Comparison of ENCODE assay signal across 10 mouse cellular contexts in genomic region chr9:107288105-107288650, GRCm38 (mm10). TPM values are rescaled to one million over a fixed set of nuclear protein-coding genes. Genes with fewer than 3 reads are reported as not detected.
DNase-seq lines count a peak whose midpoint lies in the region; ATAC-seq and TF ChIP-seq lines count a peak whose summit lies in the region.
"Had no signal": no experiment of that assay in that cellular context is flagged by ENCODE, and none has a peak within 500 bp of the region (broad histone marks: within the 10 kb centered on the region; RNA-seq: fewer than 3 reads in every experiment).

No protein-coding gene starts in this region.

- H3K36me3 ChIP-seq in limb, embryonic 13.5 days, result no peaks in the 10 kb centered on the region
- H3K36me3 ChIP-seq in limb, embryonic 10.5 days, result no peaks in the 10 kb centered on the region
- H3K36me3 ChIP-seq in G1E (replicated peaks), result peaks cover 46% of the 10 kb centered on the region
- no peaks in the 10 kb centered on the region for H3K36me3 ChIP-seq in embryonic facial prominence, embryonic 13.5 days
- H3K36me3 ChIP-seq in liver, postnatal 0 days (replicated peaks; ENCODE audit: insufficient read depth, low read length), result no peaks in the 10 kb centered on the region

- peaks cover 12% of the 10 kb centered on the region for H3K4me1 ChIP-seq in limb, embryonic 13.5 days
- peaks cover 36% of the 10 kb centered on the region for H3K4me1 ChIP-seq in limb, embryonic 10.5 days
- H3K4me1 ChIP-seq in G1E (ENCODE audit: insufficient read depth, low read depth, low read length), result peaks cover 62% of the 10 kb centered on the region
- H3K4me1 ChIP-seq in embryonic facial prominence, embryonic 13.5 days, result peaks cover 14% of the 10 kb centered on the region
- H3K4me1 ChIP-seq in liver, postnatal 0 days (ENCODE audit: insufficient read depth), result peaks cover 21% of the 10 kb centered on the region

- WGBS in limb, embryonic 13.5 days, result 91% methylated on average over 14 of the region's 14 CpGs
- 94% methylated on average over 14 of the region's 14 CpGs for WGBS in limb, embryonic 10.5 days
- 88% methylated on average over 14 of the region's 14 CpGs for WGBS in embryonic facial prominence, embryonic 13.5 days
- 71% methylated on average over 14 of the region's 14 CpGs for WGBS in liver, postnatal 0 days (ENCODE audit: insufficient replicate concordance)

- H3K9ac ChIP-seq in limb, embryonic 13.5 days, result no peak overlapping the region
- no peak overlapping the region for H3K9ac ChIP-seq in embryonic facial prominence, embryonic 13.5 days
- H3K9ac ChIP-seq in liver, postnatal 0 days (replicated peaks), result no peak overlapping the region; the same call in 1 of the 2 replicates

- no peak for TF ChIP-seq CTCF in G1E (IDR thresholded peaks at IDR 0.05; ENCODE audit: low read depth, low read length)
- no peak for TF ChIP-seq CTCF in liver, postnatal 0 days (IDR thresholded peaks at IDR 0.05; ENCODE audit: low read depth)

- DNase-seq in limb, embryonic 10.5 days (ENCODE audit: low spot score), result no peak
- DNase-seq in G1E (ENCODE audit: low spot score), result no peak
- DNase-seq in liver, postnatal 0 days, result no peak
- DNase-seq in testis, postnatal 10 days (ENCODE audit: low spot score), result no peak
- DNase-seq in yolk sac, embryonic 10.5 days (ENCODE audit: low spot score), result no peak
- DNase-seq: cerebellum, postnatal 36 days; right cerebral cortex, adult 18-20 months had no signal

- H3K4me3 ChIP-seq in limb, embryonic 13.5 days, result no peak overlapping the region
- no peak overlapping the region for H3K4me3 ChIP-seq in limb, embryonic 10.5 days
- peak overlapping the region; percentile 81 for H3K4me3 ChIP-seq in G1E (ENCODE audit: low read depth, low read length)
- H3K4me3 ChIP-seq in embryonic facial prominence, embryonic 13.5 days, result no peak overlapping the region
- H3K4me3 ChIP-seq in liver, postnatal 0 days (ENCODE audit: low read depth, low read length), result peak overlapping the region; percentile 56

- no peak for ATAC-seq in limb, embryonic 13.5 days (ENCODE audit: low FRiP score, low read depth)
- ATAC-seq in G1E (ENCODE audit: extremely low read depth, insufficient number of reproducible peaks, low FRiP score, poor library complexity, severe bottlenecking), result no peak
- no peak for ATAC-seq in embryonic facial prominence, embryonic 13.5 days (ENCODE audit: insufficient number of reproducible peaks, insufficient read depth, low FRiP score, low TSS enrichment, low read depth)
- ATAC-seq in liver, postnatal 0 days, result no peak
- ATAC-seq: hindbrain, embryonic 16.5 days had no signal

- no peak for TF ChIP-seq EP300 in liver, postnatal 0 days (IDR thresholded peaks at IDR 0.05; ENCODE audit: low read depth)

- H3K4me2 ChIP-seq in limb, embryonic 13.5 days (replicated peaks), result peak overlapping the region; percentile 89; the same call in 1 of the 2 replicates
- H3K4me2 ChIP-seq in embryonic facial prominence, embryonic 13.5 days, result peak overlapping the region; percentile 93
- H3K4me2 ChIP-seq in liver, postnatal 0 days (ENCODE audit: low read depth, low read length), result peak overlapping the region; percentile 83

- H3K27me3 ChIP-seq in limb, embryonic 13.5 days, result peaks cover 14% of the 10 kb centered on the region
- H3K27me3 ChIP-seq in limb, embryonic 10.5 days (ENCODE audit: low read depth, poor library complexity, severe bottlenecking), result peaks cover 27% of the 10 kb centered on the region
- peaks cover 8% of the 10 kb centered on the region for H3K27me3 ChIP-seq in G1E (ENCODE audit: insufficient read depth, low read length)
- H3K27me3 ChIP-seq in embryonic facial prominence, embryonic 13.5 days, result peaks cover 9% of the 10 kb centered on the region
- no peaks in the 10 kb centered on the region for H3K27me3 ChIP-seq in liver, postnatal 0 days (ENCODE audit: insufficient read depth, low read length)

- H3K27ac ChIP-seq in limb, embryonic 13.5 days, result no peak overlapping the region
- H3K27ac ChIP-seq in limb, embryonic 10.5 days, result no peak overlapping the region
- H3K27ac ChIP-seq in embryonic facial prominence, embryonic 13.5 days, result no peak overlapping the region
- H3K27ac ChIP-seq in liver, postnatal 0 days (ENCODE audit: low read depth), result peak overlapping the region; percentile 19

- H3K9me3 ChIP-seq in limb, embryonic 13.5 days, result no peaks in the 10 kb centered on the region
- H3K9me3 ChIP-seq in limb, embryonic 10.5 days (replicated peaks), result no peaks in the 10 kb centered on the region
- H3K9me3 ChIP-seq in G1E (replicated peaks), result no peaks in the 10 kb centered on the region
- no peaks in the 10 kb centered on the region for H3K9me3 ChIP-seq in embryonic facial prominence, embryonic 13.5 days
- no peaks in the 10 kb centered on the region for H3K9me3 ChIP-seq in liver, postnatal 0 days (ENCODE audit: low read length)

RNA-seq across cellular contexts. Expression of gene Mapkapk3, which starts 1.5 kb away (rescaled TPM):
- polyA plus RNA-seq in limb, embryonic 13.5 days (2015; fragmentation: Nextera tagmentation; extraction: Ambion mirVana), result 6.3 and 6.7 TPM in 2 replicates
- polyA plus RNA-seq in limb, embryonic 10.5 days (2016; fragmentation: Nextera tagmentation; extraction: Ambion mirVana), result 5.3 and 5.9 TPM in 2 replicates
- total RNA-seq in G1E (2014; fragmentation: Nextera tagmentation), result 41.5 and 66.3 TPM in 2 replicates
- total RNA-seq in G1E (2017), result 99.8 and 115 TPM in 2 replicates
- polyA plus RNA-seq in G1E (2012), result 60.1 and 72.6 TPM in 2 replicates
- 7.6 and 10.7 TPM in 2 replicates for polyA plus RNA-seq in embryonic facial prominence, embryonic 13.5 days (2015; fragmentation: Nextera tagmentation; extraction: Ambion mirVana)
- polyA plus RNA-seq in liver, postnatal 0 days (2015; fragmentation: Nextera tagmentation; extraction: Ambion mirVana), result 7.8 and 8.3 TPM in 2 replicates

RNA-seq across cellular contexts. Expression of gene Cish, which starts 7.6 kb away (rescaled TPM):
- 9.8 and 9.9 TPM in 2 replicates for polyA plus RNA-seq in limb, embryonic 13.5 days (2015; fragmentation: Nextera tagmentation; extraction: Ambion mirVana)
- polyA plus RNA-seq in limb, embryonic 10.5 days (2016; fragmentation: Nextera tagmentation; extraction: Ambion mirVana), result 4.3 and 5.1 TPM in 2 replicates
- total RNA-seq in G1E (2014; fragmentation: Nextera tagmentation) (106 TPM in 2 replicates), G1E (2017) (22.1 and 24.7 TPM in 2 replicates)
- 151 and 158 TPM in 2 replicates for polyA plus RNA-seq in G1E (2012)
- polyA plus RNA-seq in embryonic facial prominence, embryonic 13.5 days (2015; fragmentation: Nextera tagmentation; extraction: Ambion mirVana), result 9.3 and 12.4 TPM in 2 replicates
- polyA plus RNA-seq in liver, postnatal 0 days (2015; fragmentation: Nextera tagmentation; extraction: Ambion mirVana), result 17.1 and 21.9 TPM in 2 replicates

RNA-seq across cellular contexts. Expression of gene Hemk1, which starts 50.0 kb away (rescaled TPM):
- 12.6 and 14.4 TPM in 2 replicates for polyA plus RNA-seq in limb, embryonic 13.5 days (2015; fragmentation: Nextera tagmentation; extraction: Ambion mirVana)
- 10.3 and 12.2 TPM in 2 replicates for polyA plus RNA-seq in limb, embryonic 10.5 days (2016; fragmentation: Nextera tagmentation; extraction: Ambion mirVana)
- total RNA-seq in G1E (2014; fragmentation: Nextera tagmentation) (29.6 and 42.6 TPM in 2 replicates), G1E (2017) (35.6 and 48.6 TPM in 2 replicates)
- polyA plus RNA-seq in G1E (2012), result 9.4 and 11.0 TPM in 2 replicates
- polyA plus RNA-seq in embryonic facial prominence, embryonic 13.5 days (2015; fragmentation: Nextera tagmentation; extraction: Ambion mirVana), result 11.4 and 12.1 TPM in 2 replicates
- 2.5 and 3.2 TPM in 2 replicates for polyA plus RNA-seq in liver, postnatal 0 days (2015; fragmentation: Nextera tagmentation; extraction: Ambion mirVana)

RNA-seq across cellular contexts. Expression of gene 6430571L13Rik, which starts 52.2 kb away (rescaled TPM):
- polyA plus RNA-seq in limb, embryonic 13.5 days (2015; fragmentation: Nextera tagmentation; extraction: Ambion mirVana), result 1.1 TPM in 2 replicates
- polyA plus RNA-seq in limb, embryonic 10.5 days (2016; fragmentation: Nextera tagmentation; extraction: Ambion mirVana), result 0.72 and 0.74 TPM in 2 replicates
- 1.3 TPM in 1 of 2 replicates, not detected in the other for total RNA-seq in G1E (2014; fragmentation: Nextera tagmentation)
- 0.64 and 0.76 TPM in 2 replicates for total RNA-seq in G1E (2017)
- polyA plus RNA-seq in G1E (2012), result 0.29 and 0.46 TPM in 2 replicates
- polyA plus RNA-seq in embryonic facial prominence, embryonic 13.5 days (2015; fragmentation: Nextera tagmentation; extraction: Ambion mirVana), result 1.2 and 1.5 TPM in 2 replicates
- polyA plus RNA-seq in liver, postnatal 0 days (2015; fragmentation: Nextera tagmentation; extraction: Ambion mirVana), result 0.14 and 0.22 TPM in 2 replicates

RNA-seq across cellular contexts. Expression of gene Dock3, which starts 56.5 kb away (rescaled TPM):
- 0.37 and 0.64 TPM in 2 replicates for polyA plus RNA-seq in limb, embryonic 13.5 days (2015; fragmentation: Nextera tagmentation; extraction: Ambion mirVana)
- polyA plus RNA-seq in limb, embryonic 10.5 days (2016; fragmentation: Nextera tagmentation; extraction: Ambion mirVana), result 0.76 and 0.85 TPM in 2 replicates
- total RNA-seq in G1E (2014; fragmentation: Nextera tagmentation) (not detected in 2 replicates), G1E (2017) (0.33 and 0.46 TPM in 2 replicates)
- not detected in 2 replicates for polyA plus RNA-seq in G1E (2012)
- polyA plus RNA-seq in embryonic facial prominence, embryonic 13.5 days (2015; fragmentation: Nextera tagmentation; extraction: Ambion mirVana), result 0.77 and 1.3 TPM in 2 replicates
- polyA plus RNA-seq in liver, postnatal 0 days (2015; fragmentation: Nextera tagmentation; extraction: Ambion mirVana), result 0.02 TPM in 1 of 2 replicates, not detected in the other

Comparison
In these comparisons a context has a peak if more than half of its experiments do, and no peak if none do; other contexts are left out.
1. H3K4me3 ChIP-seq: peak in G1E (single experiment) and liver, postnatal 0 days (single experiment); none in limb, embryonic 13.5 days (single experiment), limb, embryonic 10.5 days (single experiment) and embryonic facial prominence, embryonic 13.5 days (single experiment).
2. Peak in every context shown above with its lines, with median percentiles within 50 percentile points of each other: H3K4me2 ChIP-seq.